Mouse (Mus musculus): ENCODE results near the gene Mprip. TPM values are rescaled to one million over a fixed set of nuclear protein-coding genes. Genes with fewer than 3 reads are reported as not detected.
A peak's percentile ranks its signal among the peaks of the same experiment; 100 is the strongest.
"Not testable (repeated sequence)": the region's sequence is repeated elsewhere in the genome, so short reads cannot be mapped to it uniquely, and the experiment has no call there.

The Mprip gene
- total RNA-seq, 2 experiments from 2014 or later: 276 to 286 TPM

GRCm38 (mm10) chr11:59655337-59655736 is 5.8 kb upstream of the Mprip start:
- no peak for DNase-seq

- DNase-seq: no peak
Observed at GRCm38 (mm10) chr11:59656016-59656415, 5.1 kb upstream of the Mprip start.

GRCm38 (mm10) chr11:59661601-59662248 is 620 bp downstream of the Mprip start:
- DNase-seq: no peak

- peak; percentile 93 to 94 for DNase-seq
Observed at GRCm38 (mm10) chr11:59662249-59662788, 1.2 kb downstream of the Mprip start.

- no peak for DNase-seq
Observed at GRCm38 (mm10) chr11:59662877-59663775, 2.0 kb downstream of the Mprip start.

- no peak for DNase-seq
Observed at GRCm38 (mm10) chr11:59663776-59664320, 2.7 kb downstream of the Mprip start.

- DNase-seq: peak; percentile 23 to 26
Observed at GRCm38 (mm10) chr11:59664818-59665217, 3.7 kb downstream of the Mprip start.

GRCm38 (mm10) chr11:59671049-59671693 is 10.1 kb downstream of the Mprip start:
- no peak for DNase-seq

- no peak for DNase-seq
Observed at GRCm38 (mm10) chr11:59674013-59674412, 12.9 kb downstream of the Mprip start.

GRCm38 (mm10) chr11:59674746-59675145 is 13.6 kb downstream of the Mprip start:
- DNase-seq: not testable (repeated sequence)

- DNase-seq: no peak
Observed at GRCm38 (mm10) chr11:59677767-59678166, 16.7 kb downstream of the Mprip start.

- no peak for DNase-seq
Observed at GRCm38 (mm10) chr11:59678693-59679092, 17.6 kb downstream of the Mprip start.

GRCm38 (mm10) chr11:59680111-59680510 is 19.0 kb downstream of the Mprip start:
- DNase-seq: no peak

- DNase-seq: no peak
Observed at GRCm38 (mm10) chr11:59684956-59685355, 23.9 kb downstream of the Mprip start.

- DNase-seq: no peak
Observed at GRCm38 (mm10) chr11:59694533-59694932, 33.4 kb downstream of the Mprip start.

- DNase-seq: no peak
Observed at GRCm38 (mm10) chr11:59695550-59695949, 34.4 kb downstream of the Mprip start.

GRCm38 (mm10) chr11:59697572-59697971 is 36.5 kb downstream of the Mprip start:
- DNase-seq: no peak

- DNase-seq: no peak
Observed at GRCm38 (mm10) chr11:59700787-59701186, 39.7 kb downstream of the Mprip start.

- DNase-seq: no peak
Observed at GRCm38 (mm10) chr11:59705113-59705512, 44.0 kb downstream of the Mprip start.

GRCm38 (mm10) chr11:59707481-59707880 is 46.4 kb downstream of the Mprip start:
- DNase-seq: no peak

- DNase-seq: peak; percentile 62 to 63
Observed at GRCm38 (mm10) chr11:59707931-59708611, 47.0 kb downstream of the Mprip start.

- no peak for DNase-seq
Observed at GRCm38 (mm10) chr11:59715424-59715840, 54.3 kb downstream of the Mprip start.

Data from layer of hippocampus, postnatal 36 days (tissue).